Mouse (Mus musculus) naive thymus-derived CD4-positive, alpha-beta T cell, adult 2 months (primary cell): ENCODE data around the gene Olfr801.

Source experiments
- DNase-seq: peaks from one replicate; pipeline ENCODE4 v3.0.0-alpha.2; 2011; ENCODE audit warnings: low read depth

Olfr801 gene

GRCm38 (mm10) chr10:129673765-129674164 lies at the start of gene Olfr801:
Gene Olfr801 (minus strand): TSS chr10:129673865.
- DNase-seq = no peak

GRCm38 (mm10) chr10:129702910-129703309 lies 29.2 kb upstream of the Olfr801 start, which contains the start of gene Olfr804:
Gene Olfr804 (plus strand): TSS chr10:129703210.
- DNase-seq = no peak

GRCm38 (mm10) chr10:129694186-129694585 lies 20.5 kb upstream of the Olfr801 start, which contains the start of gene Olfr803:
Gene Olfr803 (minus strand): TSS chr10:129694286.
- no peak for DNase-seq

- no peak for DNase-seq
Observed at GRCm38 (mm10) chr10:129688069-129688468, 14.4 kb upstream of the Olfr801 start, which contains the start of gene Olfr802. Gene Olfr802 (minus strand): TSS chr10:129688169.

- no peak for DNase-seq
Observed at GRCm38 (mm10) chr10:129657394-129657793, 16.3 kb downstream of the Olfr801 start, which contains the start of gene Olfr800. Gene Olfr800 (plus strand): TSS chr10:129657694.

- DNase-seq = no peak
Observed at GRCm38 (mm10) chr10:129651763-129652162, 21.9 kb downstream of the Olfr801 start.

- DNase-seq = no peak
Observed at GRCm38 (mm10) chr10:129637184-129637583, 36.5 kb downstream of the Olfr801 start, which contains the start of gene Olfr799. Gene Olfr799 (plus strand): TSS chr10:129637484.

GRCm38 (mm10) chr10:129627834-129628233 lies 45.8 kb downstream of the Olfr801 start, which contains the start of gene Olfr798:
Gene Olfr798 (minus strand): TSS chr10:129627934.
- DNase-seq = no peak

- DNase-seq = no peak
Observed at GRCm38 (mm10) chr10:129623251-129623650, 50.4 kb downstream of the Olfr801 start.

GRCm38 (mm10) chr10:129621724-129622123 lies 51.9 kb downstream of the Olfr801 start:
- no peak for DNase-seq
